Mouse (Mus musculus) gastrocnemius, adult 2 months (tissue): ENCODE data around the gene Tnnc2. TPM values are rescaled to one million over a fixed set of nuclear protein-coding genes. Genes with fewer than 3 reads are reported as not detected.

ENCODE experiments used
- DNase-seq: peaks from one replicate; pipeline ENCODE4 v3.0.0; 2022
- H3K27ac ChIP-seq: fragments of 200-600 bp; 2 replicates; pipeline ENCODE4 v1.8.1; 2022; ENCODE audit warnings: mild to moderate bottlenecking
- H3K4me3 ChIP-seq: fragments of 200-600 bp; 2 replicates; pipeline ENCODE4 v1.8.1; 2022; ENCODE audit warnings: mild to moderate bottlenecking, moderate library complexity
- CTCF ChIP-seq: fragments of 200-600 bp; IDR thresholded peaks from 2 replicates; pipeline ENCODE4 v1.8.1; 2022; ENCODE audit warnings: antibody characterized with exemption, mild to moderate bottlenecking, moderate library complexity
- intact Hi-C: fragments of 180-260 bp; cut with DNase I; formaldehyde crosslinking; loops from one replicate; pipeline ENCODE4 v1.15.1; 2025
- total RNA-seq, 2 experiments: library from RNA; stranded (reverse); gene quantifications; 2 replicates each; pipeline ENCODE4 v1.2.3; 2021

Tnnc2 gene
- total RNA-seq, 2 experiments from 2014 or later, result 14,820 to 17,621 TPM

DNA sequence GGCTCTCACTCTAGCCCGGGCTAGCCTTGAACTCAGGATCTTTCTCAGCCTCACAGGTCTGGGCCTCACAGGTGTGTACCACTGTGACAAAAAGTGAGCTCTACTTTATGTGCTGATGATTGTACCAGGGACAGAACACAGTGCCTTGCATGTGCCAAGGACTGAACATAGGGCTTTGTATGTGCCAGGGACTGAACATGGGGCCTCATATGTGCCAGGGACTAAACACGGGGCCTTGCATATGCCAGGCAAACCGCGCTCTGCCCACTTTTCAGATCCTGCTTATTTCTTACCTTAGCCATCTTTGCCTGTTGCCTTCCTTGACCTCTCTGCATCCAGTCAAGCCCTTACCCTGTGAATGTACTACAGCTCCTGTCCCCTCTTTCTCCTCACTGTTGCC lies 17.8 kb downstream of the Tnnc2 start:
- intact Hi-C loops, result no loop called here
- H3K4me3 ChIP-seq, result no peak overlapping the region
- TF ChIP-seq CTCF, result no peak
- DNase-seq, result no peak
- no peak overlapping the region for H3K27ac ChIP-seq

DNA sequence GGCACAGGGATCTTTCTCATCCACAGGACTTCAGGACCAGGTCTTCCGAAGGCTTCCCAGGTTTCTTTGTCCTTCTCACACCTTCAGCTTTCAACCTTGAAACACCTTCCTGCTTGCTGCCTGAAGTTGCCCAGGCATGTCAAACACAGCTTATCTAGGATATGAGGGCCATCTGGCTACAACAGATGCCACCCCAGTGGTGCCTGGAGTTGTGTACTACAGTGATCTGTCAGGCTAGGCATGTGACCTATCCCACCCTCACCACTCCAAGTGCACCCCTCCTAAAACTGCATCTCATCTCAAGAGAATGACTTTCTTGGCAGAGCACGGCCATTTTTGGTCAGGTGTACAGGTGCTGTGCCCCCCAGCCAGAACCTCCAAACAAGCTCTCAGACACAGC lies 18.3 kb downstream of the Tnnc2 start:
- no peak for TF ChIP-seq CTCF
- intact Hi-C loops, result no loop called here
- H3K27ac ChIP-seq, result no peak overlapping the region
- no peak overlapping the region for H3K4me3 ChIP-seq
- no peak for DNase-seq

DNA sequence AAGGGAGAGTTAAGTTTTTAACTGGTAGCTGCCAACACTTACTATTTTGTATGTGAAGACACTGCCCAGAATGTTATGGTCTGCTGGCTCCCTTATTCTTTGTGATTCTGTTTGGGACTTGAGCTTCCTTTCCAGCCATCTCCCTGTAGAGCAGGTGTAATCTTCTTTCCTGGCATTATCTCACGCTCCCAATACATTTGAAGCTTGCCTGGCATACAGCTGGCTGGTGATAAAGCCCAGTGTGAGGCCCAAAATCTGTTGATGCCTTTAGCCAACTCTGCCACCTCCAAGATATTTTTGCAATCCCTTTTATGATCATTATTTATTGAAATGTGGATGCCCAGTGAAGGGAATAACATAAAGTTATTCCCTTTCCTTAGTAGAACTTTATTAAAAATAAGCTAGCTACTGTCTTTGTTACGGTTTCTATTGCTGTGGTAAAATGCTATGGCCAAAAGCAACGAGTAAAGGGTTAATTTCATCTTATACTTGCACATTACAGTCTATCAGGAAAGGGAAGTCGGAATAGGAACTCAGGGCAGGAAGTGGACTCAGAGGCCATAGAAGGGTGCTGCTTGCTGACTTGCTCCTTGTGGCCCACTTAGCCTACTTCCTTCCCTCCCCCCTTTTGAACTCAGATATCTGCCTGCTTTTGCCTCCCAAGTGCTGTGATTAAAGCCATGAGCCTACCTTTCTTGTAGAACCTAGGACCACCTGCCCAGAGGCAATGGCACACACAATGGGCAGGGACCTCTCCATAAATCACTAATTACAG lies 19.5 kb downstream of the Tnnc2 start:
- no peak for TF ChIP-seq CTCF
- DNase-seq, result no peak
- Histone ChIP-seq H3K4me3 (no peak overlapping the region), H3K27ac (no peak overlapping the region)
- intact Hi-C loops, result no loop called here

DNA sequence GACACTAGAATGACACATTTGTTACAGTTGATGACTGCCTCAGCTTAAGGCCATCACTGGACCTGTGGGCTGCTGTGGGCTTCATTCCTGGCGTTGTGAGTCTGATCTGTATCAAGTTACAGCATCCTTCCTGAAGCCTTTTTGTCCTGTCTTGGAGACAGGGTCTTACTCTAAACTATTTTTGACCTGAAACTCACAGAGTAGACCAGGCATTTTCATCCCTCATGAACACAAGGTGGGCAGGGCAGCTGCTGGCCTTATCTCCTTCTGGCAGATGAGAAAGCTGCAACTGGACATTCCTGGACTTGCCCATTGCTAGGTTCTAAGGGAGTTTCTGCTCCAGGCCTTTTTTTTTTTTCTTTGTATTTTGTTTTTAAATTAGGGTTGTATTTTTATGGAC lies 21.1 kb downstream of the Tnnc2 start:
- no peak for TF ChIP-seq CTCF
- intact Hi-C loops, result no loop called here

DNA sequence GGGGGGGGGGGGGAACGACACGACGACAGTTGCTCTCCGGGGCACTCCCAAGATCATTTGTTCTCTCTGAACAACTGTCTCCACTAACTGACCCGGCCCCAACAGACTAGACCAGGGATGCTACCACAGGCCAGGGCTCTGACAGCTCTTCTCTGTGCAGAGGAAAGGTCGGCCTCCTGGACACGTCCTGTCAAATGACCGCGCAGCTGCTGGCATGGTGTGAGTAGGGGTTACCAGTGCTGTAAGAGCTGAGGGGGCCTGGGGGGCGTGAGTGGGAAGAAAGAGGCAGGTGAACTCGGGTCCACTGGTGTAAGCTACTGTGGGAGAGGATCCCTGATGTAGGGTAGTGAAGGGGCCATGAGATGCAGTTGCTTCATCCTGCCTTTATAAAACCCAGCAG lies 21.9 kb downstream of the Tnnc2 start:
- H3K4me3 ChIP-seq, result no peak overlapping the region
- intact Hi-C loops, result no loop called here
- TF ChIP-seq CTCF, result no peak
- DNase-seq, result peak; percentile 17
- no peak overlapping the region for H3K27ac ChIP-seq

More for the DNA sequence above, 21.1 kb downstream of the Tnnc2 start:
- H3K27ac ChIP-seq, result no peak overlapping the region
- H3K4me3 ChIP-seq, result no peak overlapping the region
- no peak for DNase-seq

DNA sequence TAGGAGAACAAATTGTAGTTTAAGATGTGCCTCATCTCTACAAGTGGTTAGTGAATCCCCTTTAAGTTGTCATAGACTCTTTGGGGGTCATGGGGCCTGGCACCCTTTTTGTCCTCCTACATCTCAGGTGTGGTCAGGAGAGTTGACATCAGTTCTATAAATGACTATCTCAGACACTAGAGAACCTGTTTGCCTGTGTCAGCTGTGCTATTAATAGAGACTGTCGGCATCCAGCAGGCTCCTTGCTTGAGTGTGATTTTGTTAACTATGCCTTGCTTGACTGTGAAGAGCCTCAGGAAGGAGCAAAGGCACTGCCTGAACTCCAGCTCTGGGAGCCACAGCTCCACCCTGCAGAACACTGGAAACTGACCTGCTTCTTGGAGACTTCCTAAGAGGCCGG lies 25.0 kb downstream of the Tnnc2 start:
- intact Hi-C loops, result loop anchor here (5.0 kb wide), 1 partner anchor 43 kb away; no protein-coding TSS in a partner anchor
- Histone ChIP-seq H3K27ac (peak overlapping the region; percentile 90), H3K4me3 (peak overlapping the region; percentile 30)
- no peak for TF ChIP-seq CTCF
- DNase-seq, result peak; percentile 63

DNA sequence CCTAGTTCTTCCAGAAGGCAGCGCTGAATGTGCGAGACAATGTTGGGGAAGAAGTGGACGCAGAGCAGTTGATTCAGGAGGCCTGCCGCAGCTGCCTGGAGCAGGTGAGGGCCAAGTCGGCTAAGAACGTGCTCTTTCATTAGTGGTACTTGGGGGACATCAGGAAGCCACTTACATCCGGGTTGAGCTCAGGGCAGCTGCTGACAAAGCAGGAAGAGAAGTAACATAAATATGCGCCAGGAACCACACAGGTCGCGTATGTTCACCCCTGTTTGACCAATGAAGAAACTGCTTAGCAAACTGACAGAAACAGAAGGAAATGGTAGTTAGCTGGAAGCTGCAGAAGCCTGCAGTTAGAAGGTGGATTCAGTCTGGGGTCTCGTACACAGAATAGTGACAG lies 25.7 kb downstream of the Tnnc2 start:
- intact Hi-C loops, result loop anchor here (5.0 kb wide), 1 partner anchor 43 kb away; no protein-coding TSS in a partner anchor
- TF ChIP-seq CTCF, result no peak
- Histone ChIP-seq H3K4me3 (no peak overlapping the region), H3K27ac (peak overlapping the region; percentile 90)
- DNase-seq, result peak; percentile 23

DNA sequence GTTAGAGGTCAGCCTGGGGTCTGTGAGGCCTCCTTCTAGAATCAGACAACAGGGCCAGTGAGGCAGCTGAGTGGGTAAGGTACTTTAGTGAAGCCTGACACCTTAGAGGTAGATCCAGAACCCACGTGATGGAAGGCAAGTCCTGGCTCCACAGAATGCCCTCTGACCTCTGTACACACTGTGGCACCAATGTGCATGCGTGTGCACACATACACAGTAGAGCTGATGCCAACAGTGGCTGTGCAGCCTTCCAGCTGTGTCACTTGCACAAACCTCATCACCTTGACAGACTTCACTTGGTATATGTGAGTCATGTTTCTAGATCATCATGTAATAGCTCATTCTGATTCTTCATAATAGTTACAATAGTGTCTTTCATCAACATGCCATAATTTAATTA lies 27.3 kb downstream of the Tnnc2 start:
- no peak overlapping the region for H3K4me3 ChIP-seq
- no peak for TF ChIP-seq CTCF
- peak; percentile 6 for DNase-seq
- H3K27ac ChIP-seq, result no peak overlapping the region
- intact Hi-C loops, result loop anchor here (5.0 kb wide), 1 partner anchor 45 kb away; no protein-coding TSS in a partner anchor

DNA sequence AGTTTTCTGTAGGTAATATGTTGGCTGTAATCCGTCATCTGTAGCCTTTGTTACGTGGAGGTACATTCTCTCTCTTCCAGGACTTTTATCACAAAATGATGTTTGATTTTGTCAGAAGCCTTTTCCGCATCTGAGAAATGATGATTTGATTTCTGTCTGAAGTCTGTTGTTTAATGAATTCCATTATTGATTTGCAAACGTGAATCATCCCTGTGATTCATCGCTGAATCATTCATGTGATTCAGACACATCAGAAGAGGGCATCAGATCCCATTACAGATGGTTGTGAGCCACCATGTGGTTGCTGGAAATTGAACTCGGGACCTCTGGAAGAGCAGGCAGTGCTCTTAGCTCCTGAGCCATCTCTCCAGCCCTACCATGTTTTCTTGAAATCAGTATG lies 30.8 kb downstream of the Tnnc2 start:
- no peak for DNase-seq
- no peak for TF ChIP-seq CTCF
- H3K27ac ChIP-seq, result no peak overlapping the region
- intact Hi-C loops, result no loop called here
- H3K4me3 ChIP-seq, result no peak overlapping the region

DNA sequence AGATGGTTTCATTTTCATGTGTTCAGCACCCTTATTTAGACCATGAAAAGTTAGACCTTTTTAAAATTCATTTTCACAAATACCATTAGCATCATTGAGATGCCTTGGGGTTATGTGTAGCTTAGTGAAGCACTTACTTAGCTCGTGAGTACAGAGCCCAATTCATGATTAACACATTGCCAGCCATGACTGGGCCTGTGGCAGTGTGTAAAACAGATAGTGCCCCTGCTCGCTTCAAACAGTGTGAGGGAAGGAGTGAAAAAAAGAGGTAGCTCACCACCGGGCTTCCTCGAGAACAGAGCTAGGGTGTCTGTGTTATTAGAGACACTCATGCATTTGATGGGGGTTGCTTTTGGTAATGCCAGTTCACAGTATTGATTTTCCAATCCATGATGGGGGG lies 31.6 kb downstream of the Tnnc2 start:
- no peak for DNase-seq
- intact Hi-C loops, result no loop called here
- Histone ChIP-seq H3K27ac (no peak overlapping the region), H3K4me3 (no peak overlapping the region)
- no peak for TF ChIP-seq CTCF

DNA sequence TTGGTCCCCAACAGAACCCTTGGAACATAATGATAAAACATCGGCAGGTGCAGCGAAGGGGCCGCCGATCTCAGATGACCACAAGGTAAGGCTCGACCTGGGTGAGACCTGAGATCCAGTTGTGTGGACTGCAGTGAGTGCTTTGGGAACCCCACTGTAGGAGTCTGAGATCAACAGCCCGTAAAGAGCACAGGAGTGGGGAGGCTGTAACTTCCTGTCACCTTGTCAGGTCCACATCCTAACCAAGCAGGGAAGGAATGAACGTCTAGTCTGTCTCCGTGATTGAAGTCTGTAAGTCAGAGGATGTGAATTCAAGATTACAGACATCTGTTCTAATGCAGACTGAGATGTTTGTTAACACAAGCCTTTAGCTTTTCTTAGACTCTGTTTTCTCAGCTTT lies 33.1 kb downstream of the Tnnc2 start:
- Histone ChIP-seq H3K4me3 (peak overlapping the region; percentile 86), H3K27ac (peak overlapping the region; percentile 90; the same call in 1 of the 2 replicates)
- intact Hi-C loops, result no loop called here
- DNase-seq, result no peak
- TF ChIP-seq CTCF, result no peak

DNA sequence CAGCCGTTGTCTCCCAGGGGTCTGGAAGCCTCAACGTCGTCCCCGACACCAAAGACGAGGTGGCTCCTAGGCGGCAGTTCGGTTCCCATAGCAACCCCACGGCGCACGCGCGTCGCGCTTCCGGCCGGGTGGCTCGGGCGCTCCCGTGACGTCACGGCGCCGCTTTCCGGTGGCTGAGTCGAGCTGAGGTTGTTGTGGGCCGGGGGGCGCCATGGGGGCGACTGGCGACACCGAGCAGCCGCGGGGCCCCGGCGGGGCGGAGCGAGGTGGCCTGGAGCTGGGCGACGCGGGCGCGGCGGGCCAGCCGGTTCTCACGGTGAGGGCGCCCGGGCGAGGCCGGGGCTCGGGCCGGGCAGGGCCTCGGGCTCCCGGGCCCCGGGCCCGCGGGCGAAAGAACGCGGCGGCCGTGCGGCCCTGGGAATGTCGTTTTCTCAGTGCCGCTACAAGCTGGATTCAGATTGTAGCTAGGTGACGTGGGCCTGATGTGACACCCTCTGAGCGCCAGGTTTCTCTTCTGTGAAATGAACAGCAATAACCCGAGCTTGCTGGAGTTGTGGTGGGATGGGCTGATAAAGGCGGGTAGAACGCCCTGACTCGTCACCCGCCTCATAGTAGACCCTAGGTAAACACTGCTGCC lies 33.8 kb downstream of the Tnnc2 start, which contains the start of the genes Wfdc3 and Dnttip1:
Gene Wfdc3, minus strand, starts transcription at position 89 of the 637 bp plus-strand sequence.
Gene Dnttip1, plus strand, starts transcription at position 141 of the 637 bp plus-strand sequence.
- peak; percentile 96 for DNase-seq
- Histone ChIP-seq H3K27ac (peak within 1 kb of the TSS; percentile 90), H3K4me3 (peak within 1 kb of the TSS; percentile 86)
- intact Hi-C loops, result no loop called here
- no peak for TF ChIP-seq CTCF

DNA sequence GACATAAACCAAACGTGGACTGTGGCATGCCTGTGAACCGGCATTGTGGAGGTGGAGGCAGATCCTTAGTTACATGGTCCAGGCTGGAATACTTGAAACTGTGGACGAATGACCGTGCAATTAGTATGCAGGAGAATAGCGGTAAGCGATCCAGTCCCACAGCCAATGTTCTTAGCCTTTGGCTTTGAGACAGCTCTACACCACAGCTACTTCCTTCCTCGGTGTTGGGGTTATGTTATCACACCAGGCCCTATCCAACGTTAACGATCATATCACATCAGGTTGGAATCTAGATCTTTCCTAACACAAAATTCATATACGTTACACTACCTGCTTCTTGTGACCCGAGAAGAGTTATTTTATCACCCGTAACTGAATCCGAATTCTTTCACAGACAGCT lies 34.8 kb downstream of the Tnnc2 start:
- intact Hi-C loops, result no loop called here
- no peak for TF ChIP-seq CTCF
- no peak for DNase-seq
- peak overlapping the region; percentile 90; the same call in 1 of the 2 replicates for H3K27ac ChIP-seq
- peak overlapping the region; percentile 86 for H3K4me3 ChIP-seq
